Mouse (Mus musculus) small intestine, adult 2 months (tissue): ENCODE data around the gene Cyp46a1.

Source experiments
- CTCF ChIP-seq: fragments of 200-500 bp; IDR thresholded peaks from 2 replicates; pipeline ENCODE4 v1.5.1; 2012; ENCODE audit warnings: low read depth, mild to moderate bottlenecking, control low read depth, inconsistent platforms, low read length, moderate library complexity, mixed read lengths; ENCODE audit not compliant: insufficient replicate concordance, insufficient read length; ENCODE audit errors: extremely low read depth
- POLR2A ChIP-seq: fragments of 200-500 bp; IDR thresholded peaks from 2 replicates; pipeline ENCODE4 v1.6.1; 2012; ENCODE audit warnings: low read depth, mild to moderate bottlenecking, control low read depth, inconsistent platforms, low read length, moderate library complexity

DNA sequence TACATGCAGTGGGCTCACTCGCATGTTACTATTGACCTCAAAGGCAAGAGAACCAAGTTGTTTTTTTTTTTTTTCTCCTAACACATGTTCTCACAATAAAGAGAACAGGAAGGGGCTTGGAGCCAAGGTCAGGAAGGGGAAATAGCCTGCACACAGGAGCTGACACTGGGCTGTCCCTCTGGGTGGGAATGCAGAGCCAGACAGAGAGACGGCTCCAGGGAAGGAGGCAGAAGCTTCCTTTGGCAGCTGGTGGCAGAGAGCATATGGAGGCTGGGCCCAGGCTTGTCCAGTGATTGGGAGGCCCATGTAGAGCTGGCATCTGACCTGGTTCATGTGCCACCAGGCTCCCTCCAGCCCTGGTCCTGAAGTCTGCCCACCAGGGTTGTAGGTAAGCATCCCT is 33.7 kb downstream of the Cyp46a1 start:
- no peak for TF ChIP-seq CTCF
- TF ChIP-seq POLR2A = no peak
